Mouse (Mus musculus) intestine, embryonic 14.5 days (tissue): ENCODE measurements around the gene Ect2l. TPM values are rescaled to one million over a fixed set of nuclear protein-coding genes. Genes with fewer than 3 reads are reported as not detected.

Experiments used
- ATAC-seq: fragments of 200-750 bp; cut with Nextera tagmentation; replicated peaks from 2 replicates; pipeline ENCODE4 v1.8.0; 2017; ENCODE audit warnings: low read depth, moderate number of reproducible peaks, moderate TSS enrichment, moderate library complexity; ENCODE audit not compliant: low FRiP score, low TSS enrichment
- DNase-seq: peaks from one replicate; pipeline ENCODE4 v3.0.0-alpha.2; 2018; ENCODE audit warnings: low spot score
- H3K27ac ChIP-seq: fragments of 300-500 bp; sonication (generic); 2 replicates; pipeline ENCODE4 v1.5.1; 2014; ENCODE audit warnings: low read depth, mild to moderate bottlenecking, control low read depth
- H3K27me3 ChIP-seq: fragments of 300-500 bp; sonication (generic); replicated peaks from 2 replicates; pipeline ENCODE4 v1.6.1; 2014; ENCODE audit warnings: low read length, control low read depth; ENCODE audit not compliant: control insufficient read depth, insufficient read depth
- H3K36me3 ChIP-seq: fragments of 300-500 bp; sonication (generic); 2 replicates; pipeline ENCODE4 v1.6.1; 2014; ENCODE audit warnings: low read length, control low read depth; ENCODE audit not compliant: control insufficient read depth, insufficient read depth
- H3K4me1 ChIP-seq: fragments of 300-500 bp; sonication (generic); replicated peaks from 2 replicates; pipeline ENCODE4 v1.6.1; 2014; ENCODE audit warnings: low read length, control low read depth, mixed read lengths; ENCODE audit not compliant: control insufficient read depth, insufficient read depth
- H3K4me2 ChIP-seq: fragments of 300-500 bp; sonication (generic); 2 replicates; pipeline ENCODE4 v1.6.1; 2014; ENCODE audit warnings: low read length
- H3K4me3 ChIP-seq: fragments of 300-500 bp; sonication (generic); 2 replicates; pipeline ENCODE4 v1.5.1; 2014; ENCODE audit warnings: low read depth, low read length, control low read depth, mixed read lengths
- H3K9ac ChIP-seq: fragments of 300-500 bp; sonication (generic); 2 replicates; pipeline ENCODE4 v1.6.1; 2014; ENCODE audit warnings: mild to moderate bottlenecking, low read length
- H3K9me3 ChIP-seq: fragments of 300-500 bp; sonication (generic); 2 replicates; pipeline ENCODE4 v1.6.1; 2016; ENCODE audit warnings: low read length, control low read depth; ENCODE audit not compliant: control insufficient read depth
- WGBS: fragments of 180-500 bp; shearing (Covaris S2); extraction: QIAGEN DNeasy Blood & Tissue Kit; methylation state at CpG from one replicate; pipeline ENCODE4 v1.1.7; 2014; 5-methylcytosine and 5-hydroxymethylcytosine counted together
- polyA plus RNA-seq: library from polyadenylated mRNA; unstranded; fragments of >200 nt; fragmentation: Nextera tagmentation; extraction: Ambion mirVana; gene quantifications from 2 replicates; pipeline ENCODE4 v1.2.1, GENCODE M21; 2014

Gene Ect2l
- polyA plus RNA-seq, 1 experiment from 2014 or later: 0.38 TPM

DNA sequence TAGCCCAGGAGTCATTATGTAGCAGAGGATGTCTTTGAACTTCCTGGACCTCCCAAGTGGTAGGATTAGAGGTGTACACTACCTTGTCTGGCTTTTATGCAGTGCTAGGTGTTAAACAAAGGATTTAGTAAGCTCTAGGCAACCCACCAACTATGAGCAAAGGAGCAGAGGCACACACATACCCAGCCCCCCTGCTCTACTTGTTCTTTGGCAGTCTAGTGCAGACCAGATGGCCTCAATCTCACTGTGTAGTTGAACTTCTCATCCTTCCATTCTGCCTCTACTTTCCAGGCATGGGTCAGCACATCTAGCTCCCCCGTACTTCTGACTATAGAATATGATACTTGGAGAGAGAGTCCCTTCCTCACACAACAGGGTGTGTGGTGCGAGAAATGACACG, 13.7 kb upstream of the Ect2l start:
- H3K4me3 ChIP-seq: no peak overlapping the region
- no peaks in the 10 kb centered on the region for H3K36me3 ChIP-seq
- 85% methylated on average over 3 of the region's 3 CpGs for WGBS
- H3K27me3 ChIP-seq: no peaks in the 10 kb centered on the region
- H3K27ac ChIP-seq: no peak overlapping the region
- ATAC-seq: no peak
- DNase-seq: no peak
- H3K9ac ChIP-seq: no peak overlapping the region
- H3K4me1 ChIP-seq: no peaks in the 10 kb centered on the region
- no peaks in the 10 kb centered on the region for H3K9me3 ChIP-seq
- no peak overlapping the region for H3K4me2 ChIP-seq

DNA sequence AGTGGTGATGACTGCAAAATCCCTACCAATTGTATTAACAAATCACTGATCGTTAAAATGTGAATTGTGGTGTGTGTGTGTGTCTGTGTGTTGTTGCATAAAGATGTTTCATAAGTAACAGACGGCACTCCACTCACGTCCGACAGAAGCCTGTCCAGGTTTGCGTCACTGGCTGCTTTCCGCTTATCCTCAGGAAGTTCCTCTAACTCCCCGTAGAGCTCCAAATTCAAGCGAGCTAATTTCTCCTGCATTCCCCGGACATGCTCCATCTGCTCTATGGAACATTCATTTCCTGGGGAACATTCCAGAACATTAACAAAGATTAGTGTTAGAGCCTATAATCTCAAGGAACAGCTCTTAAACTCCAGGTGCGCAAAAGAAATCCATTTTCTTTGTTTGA, 8.7 kb upstream of the Ect2l start:
- no peaks in the 10 kb centered on the region for H3K27me3 ChIP-seq
- no peaks in the 10 kb centered on the region for H3K4me1 ChIP-seq
- no peak overlapping the region for H3K27ac ChIP-seq
- no peak overlapping the region for H3K4me3 ChIP-seq
- H3K36me3 ChIP-seq: no peaks in the 10 kb centered on the region
- no peaks in the 10 kb centered on the region for H3K9me3 ChIP-seq
- ATAC-seq: no peak
- H3K4me2 ChIP-seq: no peak overlapping the region
- DNase-seq: no peak
- WGBS: 74% methylated on average over 10 of the region's 10 CpGs
- no peak overlapping the region for H3K9ac ChIP-seq

DNA sequence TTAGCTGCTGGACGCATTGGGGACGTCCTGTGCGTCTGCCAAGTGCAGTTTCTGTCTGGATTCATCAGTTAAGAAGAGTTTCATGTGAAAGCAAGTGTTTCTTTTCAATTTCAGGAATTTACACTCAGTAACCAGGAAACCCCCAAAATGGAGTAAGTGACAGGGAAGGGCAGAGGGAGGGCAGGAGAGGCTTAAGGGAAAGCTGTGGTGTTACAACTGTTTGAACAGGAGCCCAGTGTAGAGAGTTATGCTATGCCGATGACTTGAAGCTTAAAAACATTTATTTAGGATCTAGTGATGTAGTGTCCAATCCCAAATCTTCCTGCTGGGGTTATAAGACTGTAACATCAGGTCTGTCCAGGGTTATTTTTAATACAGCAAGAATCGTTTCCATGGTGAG, 3.4 kb upstream of the Ect2l start:
- H3K4me2 ChIP-seq: no peak overlapping the region
- H3K36me3 ChIP-seq: no peaks in the 10 kb centered on the region
- DNase-seq: peak; percentile 45
- H3K4me3 ChIP-seq: no peak overlapping the region
- no peak overlapping the region for H3K27ac ChIP-seq
- 84% methylated on average over 5 of the region's 5 CpGs for WGBS
- H3K4me1 ChIP-seq: peaks cover 4% of the 10 kb centered on the region; the same call in 1 of the 2 replicates
- H3K9ac ChIP-seq: no peak overlapping the region
- no peaks in the 10 kb centered on the region for H3K9me3 ChIP-seq
- H3K27me3 ChIP-seq: no peaks in the 10 kb centered on the region
- ATAC-seq: no peak

DNA sequence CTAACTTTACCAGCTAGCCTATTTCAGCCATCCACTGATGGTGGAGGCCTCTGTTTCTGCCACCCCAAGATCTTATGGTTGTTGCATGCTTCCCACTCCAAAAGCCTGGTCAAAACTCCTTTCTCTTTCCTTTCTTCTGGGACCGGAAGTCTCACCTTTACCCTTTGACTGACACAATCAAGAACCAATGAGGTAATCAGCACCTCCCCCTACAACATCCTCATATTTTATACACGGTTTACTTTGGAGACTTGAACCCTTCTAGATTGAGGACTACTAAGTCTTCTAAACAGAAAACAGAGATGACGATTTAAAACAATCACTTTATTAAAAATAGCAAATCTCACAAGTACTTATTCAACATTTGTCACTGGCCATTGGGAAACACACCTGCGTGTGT, 2.7 kb upstream of the Ect2l start:
- H3K4me1 ChIP-seq: peaks cover 4% of the 10 kb centered on the region; the same call in 1 of the 2 replicates
- ATAC-seq (no peak), DNase-seq (peak; percentile 16)
- no peaks in the 10 kb centered on the region for H3K36me3 ChIP-seq
- H3K27ac ChIP-seq: no peak overlapping the region
- H3K4me3 ChIP-seq: no peak overlapping the region
- H3K4me2 ChIP-seq: no peak overlapping the region
- no peaks in the 10 kb centered on the region for H3K27me3 ChIP-seq
- H3K9ac ChIP-seq: no peak overlapping the region
- H3K9me3 ChIP-seq: no peaks in the 10 kb centered on the region
- 77% methylated on average over 4 of the region's 4 CpGs for WGBS

DNA sequence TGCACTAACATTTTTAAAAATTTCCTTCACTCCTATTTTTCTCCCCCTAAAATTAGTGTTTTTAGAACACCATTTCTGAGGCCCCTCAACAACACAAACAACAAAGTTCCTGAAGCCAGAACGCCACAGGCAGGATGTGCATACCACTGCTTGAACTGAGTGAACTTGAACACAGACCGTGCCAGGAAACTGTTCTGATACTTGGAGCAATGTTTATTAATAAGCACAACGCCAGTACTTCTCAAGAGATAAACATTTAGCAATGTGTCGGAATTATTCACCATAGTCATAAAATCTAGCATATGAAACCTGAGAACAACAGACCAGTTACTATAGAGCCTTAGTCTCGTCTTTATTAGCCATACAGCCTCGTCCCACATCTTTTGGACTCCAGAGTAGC, 571 bp downstream of the Ect2l start:
- Histone ChIP-seq H3K9ac (no peak overlapping the region), H3K4me1 (peaks cover 4% of the 10 kb centered on the region; the same call in 1 of the 2 replicates), H3K27me3 (no peaks in the 10 kb centered on the region), H3K4me2 (no peak overlapping the region), H3K4me3 (no peak overlapping the region), H3K27ac (no peak overlapping the region), H3K36me3 (no peaks in the 10 kb centered on the region), H3K9me3 (no peaks in the 10 kb centered on the region)
- WGBS: 33% methylated on average over 6 of the region's 6 CpGs
- ATAC-seq (no peak), DNase-seq (no peak)

DNA sequence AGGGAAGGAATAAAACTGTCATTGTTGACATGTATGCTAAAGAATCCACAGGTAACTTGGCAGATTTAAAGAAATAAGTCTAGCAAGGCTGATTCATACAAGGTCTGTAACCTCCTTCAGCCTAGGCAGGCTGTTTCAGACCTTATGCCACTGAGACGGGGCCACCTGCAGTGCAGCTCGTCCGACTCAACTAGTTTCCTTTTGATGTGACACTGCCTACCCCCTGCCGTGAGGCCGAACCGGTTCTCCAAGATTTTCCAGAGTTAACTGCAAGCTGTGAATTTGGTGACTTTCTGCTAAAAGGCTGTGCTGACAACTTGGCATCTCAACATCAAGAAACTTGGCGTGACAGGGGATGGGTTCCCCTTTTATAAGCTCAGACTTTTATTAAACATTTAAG, 6.6 kb downstream of the Ect2l start:
- no peak overlapping the region for H3K4me2 ChIP-seq
- no peak overlapping the region for H3K27ac ChIP-seq
- H3K27me3 ChIP-seq: no peaks in the 10 kb centered on the region
- no peaks in the 10 kb centered on the region for H3K36me3 ChIP-seq
- ATAC-seq: 0 out of 2 replicates have a peak, but pooled peaks have one; percentile 64
- no peak overlapping the region for H3K9ac ChIP-seq
- no peak overlapping the region for H3K4me3 ChIP-seq
- WGBS: 25% methylated on average over 7 of the region's 7 CpGs
- H3K4me1 ChIP-seq: no peaks in the 10 kb centered on the region
- no peaks in the 10 kb centered on the region for H3K9me3 ChIP-seq
- DNase-seq: no peak

DNA sequence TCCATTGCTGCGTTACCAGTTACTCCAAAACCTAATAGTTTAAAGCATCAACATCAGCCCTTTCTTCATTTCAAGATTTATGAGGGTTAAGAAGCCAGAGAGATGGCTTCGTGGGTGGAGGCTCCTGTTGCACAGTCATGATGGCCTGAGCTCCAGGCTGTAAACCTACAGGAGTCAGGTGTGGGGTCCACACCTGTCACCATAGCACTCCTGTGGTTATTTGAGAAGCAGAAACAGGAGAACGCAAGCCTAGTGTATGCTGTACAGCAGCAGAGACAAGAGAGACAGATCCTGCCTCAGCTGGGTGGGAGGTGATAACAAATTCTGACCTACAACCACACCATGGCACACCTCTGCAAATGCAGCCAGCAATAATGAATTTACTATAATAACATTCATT, 8.3 kb downstream of the Ect2l start:
- DNase-seq (no peak), ATAC-seq (no peak)
- Histone ChIP-seq H3K27me3 (no peaks in the 10 kb centered on the region), H3K4me3 (no peak overlapping the region), H3K4me2 (no peak overlapping the region), H3K27ac (no peak overlapping the region), H3K36me3 (no peaks in the 10 kb centered on the region), H3K9ac (no peak overlapping the region), H3K4me1 (no peaks in the 10 kb centered on the region), H3K9me3 (no peaks in the 10 kb centered on the region)
- 75% methylated on average over 3 of the region's 3 CpGs for WGBS

DNA sequence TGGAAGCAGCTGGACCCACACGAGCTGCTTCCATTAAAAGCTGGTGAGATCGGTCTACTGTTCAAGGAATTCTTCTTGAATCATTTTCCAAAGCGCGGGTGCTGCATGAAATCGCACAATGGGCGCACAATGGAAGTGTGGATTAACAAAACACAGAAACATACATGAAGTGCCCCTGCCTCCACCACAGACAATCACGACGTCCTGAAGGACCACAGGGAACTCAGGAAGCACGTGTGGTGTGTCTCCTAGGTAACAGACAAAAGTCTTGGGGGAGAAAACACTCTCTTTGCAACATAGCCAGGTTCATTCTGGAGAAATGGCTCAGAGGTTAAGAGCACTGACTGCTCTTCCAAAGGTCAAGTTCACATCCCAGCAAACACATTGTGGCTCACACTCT, 10.0 kb downstream of the Ect2l start:
- Histone ChIP-seq H3K36me3 (no peaks in the 10 kb centered on the region), H3K4me1 (no peaks in the 10 kb centered on the region), H3K9ac (no peak overlapping the region), H3K4me2 (no peak overlapping the region), H3K9me3 (no peaks in the 10 kb centered on the region), H3K27me3 (no peaks in the 10 kb centered on the region), H3K4me3 (no peak overlapping the region), H3K27ac (no peak overlapping the region)
- DNase-seq: no peak
- WGBS: 73% methylated on average over 9 of the region's 9 CpGs
- no peak for ATAC-seq

DNA sequence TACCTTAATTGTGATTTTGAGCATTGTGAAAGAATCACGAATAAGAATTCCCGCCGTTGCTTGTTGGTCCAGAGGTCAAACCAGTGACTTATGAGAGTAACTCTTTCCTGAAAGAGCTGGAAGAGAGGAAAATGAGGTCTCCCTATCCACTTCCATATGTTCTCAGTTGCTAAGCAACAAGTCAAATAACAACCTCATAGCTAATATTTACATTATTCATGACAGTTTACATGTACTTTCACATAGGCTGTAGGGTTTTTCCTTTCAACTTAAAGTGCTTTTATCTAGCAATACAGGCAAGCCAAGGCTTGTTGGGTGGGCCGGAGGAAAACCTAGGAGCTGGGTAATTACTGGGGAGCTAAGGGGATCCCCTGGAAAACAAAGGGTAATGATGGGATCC, 10.8 kb downstream of the Ect2l start:
- Histone ChIP-seq H3K9me3 (no peaks in the 10 kb centered on the region), H3K9ac (no peak overlapping the region), H3K27ac (no peak overlapping the region), H3K36me3 (no peaks in the 10 kb centered on the region), H3K4me1 (no peaks in the 10 kb centered on the region), H3K4me2 (no peak overlapping the region), H3K27me3 (no peaks in the 10 kb centered on the region), H3K4me3 (no peak overlapping the region)
- ATAC-seq: no peak
- DNase-seq: no peak
- 59% methylated on average over 4 of the region's 4 CpGs for WGBS
